Mouse (Mus musculus) liver, embryonic 14.5 days (tissue): ENCODE results near the gene Gm13084. TPM values are rescaled to one million over a fixed set of nuclear protein-coding genes. Genes with fewer than 3 reads are reported as not detected.
"Not testable (repeated sequence)": the region's sequence is repeated elsewhere in the genome, so short reads cannot be mapped to it uniquely, and the experiment has no call there.

Source experiments
- ATAC-seq: fragments of 200-750 bp; cut with Nextera tagmentation; 2 replicates; pipeline ENCODE4 v1.8.0; 2017; ENCODE audit warnings: moderate number of reproducible peaks, mild to moderate bottlenecking, moderate library complexity; ENCODE audit not compliant: insufficient read depth
- DNase-seq, 3 experiments: peaks; one replicate each; pipeline ENCODE4 v3.0.0-alpha.2; 2012 to 2013; ENCODE audit warnings: low read depth in 3 of 3, low spot score in 3 of 3
- H3K27ac ChIP-seq: fragments of 300-500 bp; sonication (generic); 2 replicates; pipeline ENCODE4 v1.5.1; 2014; ENCODE audit warnings: moderate library complexity, mild to moderate bottlenecking, control low read depth, inconsistent platforms
- H3K27me3 ChIP-seq: fragments of 300-500 bp; sonication (generic); 2 replicates; pipeline ENCODE4 v1.6.1; 2014; ENCODE audit warnings: mild to moderate bottlenecking, low read length, moderate library complexity; ENCODE audit not compliant: control insufficient read depth, insufficient read depth
- H3K36me3 ChIP-seq: fragments of 300-500 bp; sonication (generic); replicated peaks from 2 replicates; pipeline ENCODE4 v1.6.1; 2014; ENCODE audit warnings: low read depth; ENCODE audit not compliant: control insufficient read depth, insufficient read depth
- H3K4me1 ChIP-seq, 2 experiments: fragments of 200-500 bp in 1 of 2; fragments of 300-500 bp in 1 of 2; sonication (generic) in 1 of 2; replicated peaks; 2 replicates each; pipeline ENCODE4 v1.6.1; 2012 to 2014; ENCODE audit warnings: antibody characterized with exemption in 1 of 2, inconsistent platforms in 1 of 2, low read length in 1 of 2; ENCODE audit not compliant: control insufficient read depth in 2 of 2, insufficient read depth in 2 of 2
- H3K4me2 ChIP-seq: fragments of 300-500 bp; sonication (generic); 2 replicates; pipeline ENCODE4 v1.6.1; 2014; ENCODE audit warnings: low read depth, mild to moderate bottlenecking, control low read depth, moderate library complexity
- H3K4me3 ChIP-seq, 2 experiments: fragments of 200-500 bp in 1 of 2; fragments of 300-500 bp in 1 of 2; sonication (generic) in 1 of 2; 2 replicates each; pipeline ENCODE4 v1.5.1; 2012 to 2014; ENCODE audit warnings: low read depth in 2 of 2, low read length in 2 of 2, mild to moderate bottlenecking in 2 of 2, control low read depth in 1 of 2, inconsistent platforms in 1 of 2, moderate library complexity in 1 of 2; ENCODE audit not compliant: insufficient read depth in 1 of 2
- H3K9ac ChIP-seq: fragments of 300-500 bp; sonication (generic); replicated peaks from 2 replicates; pipeline ENCODE4 v1.6.1; 2014; ENCODE audit warnings: mild to moderate bottlenecking, control low read depth, moderate library complexity
- H3K9me3 ChIP-seq: fragments of 300-500 bp; sonication (generic); 2 replicates; pipeline ENCODE4 v1.6.1; 2016; ENCODE audit warnings: low read length, mixed read lengths; ENCODE audit not compliant: control insufficient read depth
- CTCF ChIP-seq: IDR thresholded peaks from 2 replicates; pipeline ENCODE4 v1.5.1; 2016; ENCODE audit warnings: antibody characterized with exemption, low read depth, control low read depth
- EP300 ChIP-seq: IDR thresholded peaks from 2 replicates; pipeline ENCODE4 v1.6.1; 2016; ENCODE audit warnings: antibody characterized with exemption, low read depth
- WGBS: fragments of 180-500 bp; shearing (Covaris S2); extraction: QIAGEN DNeasy Blood & Tissue Kit; methylation state at CpG from one replicate; pipeline ENCODE4 v1.1.7; 2014; ENCODE audit not compliant: insufficient replicate concordance; 5-methylcytosine and 5-hydroxymethylcytosine counted together
- polyA plus RNA-seq, 2 experiments: library from polyadenylated mRNA; depleted of rRNA in 1 of 2; stranded (reverse) in 1 of 2; unstranded in 1 of 2; fragments of >200 nt; fragmentation: Nextera tagmentation in 1 of 2; extraction: Ambion mirVana in 1 of 2; gene quantifications; 2 replicates each; pipeline versions ENCODE4 v1.2.1 to v1.2.3; 2012 to 2014

Gm13084 gene
- polyA plus RNA-seq (2012; rRNA removed) (not detected in 2 replicates), polyA plus RNA-seq (2014; fragmentation: Nextera tagmentation; extraction: Ambion mirVana) (not detected in 2 replicates)

- H3K4me1 ChIP-seq, result no peaks in the 10 kb centered on the region
- no peak within 1 kb of the TSS for H3K4me3 ChIP-seq
- H3K36me3 ChIP-seq, result no peaks in the 10 kb centered on the region
- no peak for ATAC-seq
- 46% methylated on average over 2 of the region's 2 CpGs for WGBS
- TF ChIP-seq EP300 (no peak), CTCF (no peak)
- DNase-seq, result no peak
- no peaks in the 10 kb centered on the region for H3K9me3 ChIP-seq
- H3K4me2 ChIP-seq, result no peak within 1 kb of the TSS
- no peaks in the 10 kb centered on the region for H3K27me3 ChIP-seq
- no peak within 1 kb of the TSS for H3K9ac ChIP-seq
- no peak within 1 kb of the TSS for H3K27ac ChIP-seq
Measured at GRCm38 (mm10) chr4:143815993-143816392, at the start of gene Gm13084. Gene Gm13084, minus strand, starts transcription at chr4:143816093.

DNA sequence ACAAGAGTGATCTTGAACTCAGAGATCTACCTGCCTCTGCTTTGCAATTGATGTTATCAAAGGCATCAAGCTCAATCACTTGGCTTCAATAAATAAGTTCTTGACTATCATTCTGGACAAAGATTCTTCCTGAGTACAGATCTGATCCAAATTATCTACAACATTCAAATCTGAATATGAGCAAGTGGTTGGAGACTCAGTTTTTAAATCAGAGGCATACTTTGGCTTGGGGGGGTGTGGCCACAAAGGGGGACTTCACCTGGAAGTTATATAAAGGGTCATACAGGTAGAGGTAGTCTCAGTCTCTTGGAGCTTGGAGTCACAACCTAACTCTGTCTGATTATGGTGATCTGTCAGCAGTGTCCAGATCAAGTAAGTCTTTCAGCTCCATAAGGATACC, 30.3 kb upstream of the Gm13084 start, which contains the start of gene Gm13103:
Gm13103 (plus strand) TSS at position 301 of the 400 bp plus-strand sequence.
- DNase-seq, H3K9me3 ChIP-seq, H3K36me3 ChIP-seq, H3K4me3 ChIP-seq, H3K27ac ChIP-seq, H3K9ac ChIP-seq, H3K4me2 ChIP-seq, H3K27me3 ChIP-seq, H3K4me1 ChIP-seq, ATAC-seq: not testable (repeated sequence)

GRCm38 (mm10) chr4:143789052-143789451, 26.8 kb downstream of the Gm13084 start, which contains the start of gene Gm13023:
Gene Gm13023, plus strand, starts transcription at chr4:143789352.
- H3K27ac ChIP-seq, H3K4me2 ChIP-seq, H3K9ac ChIP-seq, H3K4me3 ChIP-seq, H3K36me3 ChIP-seq, H3K9me3 ChIP-seq, ATAC-seq, H3K27me3 ChIP-seq, H3K4me1 ChIP-seq, DNase-seq: not testable (repeated sequence)
- 63% methylated on average over 3 of the region's 3 CpGs for WGBS

Other genes with a start within 250 kb of the Gm13084 start
- gene Gm13083, start 201.1 kb downstream of the Gm13084 start, polyA plus RNA-seq (2012; rRNA removed), result not detected in 2 replicates
- not detected in 2 replicates for gene Gm13083, start 201.1 kb downstream of the Gm13084 start, polyA plus RNA-seq (2014; fragmentation: Nextera tagmentation; extraction: Ambion mirVana)
- gene Gm13088, start 158.8 kb downstream of the Gm13084 start, polyA plus RNA-seq (2012; rRNA removed), result not detected in 2 replicates
- gene Gm13088, start 158.8 kb downstream of the Gm13084 start, polyA plus RNA-seq (2014; fragmentation: Nextera tagmentation; extraction: Ambion mirVana), result not detected in 2 replicates
- not detected in 2 replicates for gene Gm13089, start 113.4 kb downstream of the Gm13084 start, polyA plus RNA-seq (2012; rRNA removed)
- not detected in 2 replicates for gene Gm13089, start 113.4 kb downstream of the Gm13084 start, polyA plus RNA-seq (2014; fragmentation: Nextera tagmentation; extraction: Ambion mirVana)
- not detected in 2 replicates for gene Gm13078, start 96.6 kb downstream of the Gm13084 start, polyA plus RNA-seq (2012; rRNA removed)
- gene Gm13078, start 96.6 kb downstream of the Gm13084 start, polyA plus RNA-seq (2014; fragmentation: Nextera tagmentation; extraction: Ambion mirVana), result not detected in 2 replicates
- not detected in 2 replicates for gene Gm13023, start 26.7 kb downstream of the Gm13084 start, polyA plus RNA-seq (2012; rRNA removed)
- gene Gm13023, start 26.7 kb downstream of the Gm13084 start, polyA plus RNA-seq (2014; fragmentation: Nextera tagmentation; extraction: Ambion mirVana), result not detected in 2 replicates
- gene Gm13103, start 30.4 kb upstream of the Gm13084 start, polyA plus RNA-seq (2012; rRNA removed), result not detected in 2 replicates
- gene Gm13103, start 30.4 kb upstream of the Gm13084 start, polyA plus RNA-seq (2014; fragmentation: Nextera tagmentation; extraction: Ambion mirVana), result not detected in 2 replicates
- not detected in 2 replicates for gene Pramef6, start 84.3 kb upstream of the Gm13084 start, polyA plus RNA-seq (2012; rRNA removed)
- not detected in 2 replicates for gene Pramef6, start 84.3 kb upstream of the Gm13084 start, polyA plus RNA-seq (2014; fragmentation: Nextera tagmentation; extraction: Ambion mirVana)
- not detected in 2 replicates for gene Pramef25, start 134.9 kb upstream of the Gm13084 start, polyA plus RNA-seq (2012; rRNA removed)
- not detected in 2 replicates for gene Pramef25, start 134.9 kb upstream of the Gm13084 start, polyA plus RNA-seq (2014; fragmentation: Nextera tagmentation; extraction: Ambion mirVana)
- gene Gm13101, start 150.9 kb upstream of the Gm13084 start, polyA plus RNA-seq (2012; rRNA removed), result not detected in 2 replicates
- not detected in 2 replicates for gene Gm13101, start 150.9 kb upstream of the Gm13084 start, polyA plus RNA-seq (2014; fragmentation: Nextera tagmentation; extraction: Ambion mirVana)
- gene Pramef17, start 178.3 kb upstream of the Gm13084 start, polyA plus RNA-seq (2012; rRNA removed), result not detected in 2 replicates
- not detected in 2 replicates for gene Pramef17, start 178.3 kb upstream of the Gm13084 start, polyA plus RNA-seq (2014; fragmentation: Nextera tagmentation; extraction: Ambion mirVana)
- not detected in 2 replicates for gene Pramel4, start 243.0 kb upstream of the Gm13084 start, polyA plus RNA-seq (2012; rRNA removed)
- gene Pramel4, start 243.0 kb upstream of the Gm13084 start, polyA plus RNA-seq (2014; fragmentation: Nextera tagmentation; extraction: Ambion mirVana), result not detected in 2 replicates